Mouse (Mus musculus): ENCODE measurements around the gene Elovl5. TPM values are rescaled to one million over a fixed set of nuclear protein-coding genes. Genes with fewer than 3 reads are reported as not detected.

The Elovl5 gene
- polyA plus RNA-seq, 1 experiment from 2014 or later, result 112 TPM

DNA sequence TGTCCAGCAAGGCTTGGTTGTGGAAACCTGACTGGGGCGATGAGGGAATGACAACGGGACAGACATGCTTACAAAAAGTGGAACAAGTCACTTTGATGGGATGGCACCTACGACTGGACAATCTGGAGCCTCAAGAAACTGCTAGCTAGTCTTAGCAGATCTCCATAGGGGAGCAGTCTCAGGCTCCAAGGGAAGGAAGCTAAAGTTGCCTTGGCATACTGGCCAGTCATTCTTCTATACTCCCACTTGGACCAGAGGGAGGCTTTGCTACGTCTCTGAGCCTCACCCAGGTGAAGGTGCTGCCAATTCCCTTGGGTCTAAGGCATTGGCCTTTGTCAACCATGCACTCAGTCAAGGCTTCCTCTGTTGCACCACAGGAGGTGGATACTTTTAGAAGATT lies 2.5 kb upstream of the Elovl5 start:
- Histone ChIP-seq H3K9ac (ENCODE audit: low read depth, low read length) (no peak overlapping the region), H3K36me3 (ENCODE audit: control insufficient read depth, insufficient read depth, low read length) (no peaks in the 10 kb centered on the region), H3K9me3 (ENCODE audit: control insufficient read depth, low read length) (no peaks in the 10 kb centered on the region), H3K27ac (ENCODE audit: low read depth, low read length) (no peak overlapping the region), H3K4me1 (ENCODE audit: control insufficient read depth, insufficient read depth, low read length) (peaks cover 18% of the 10 kb centered on the region), H3K4me3 (ENCODE audit: low read length) (no peak overlapping the region), H3K27me3 (ENCODE audit: control insufficient read depth, insufficient read depth, low read length) (no peaks in the 10 kb centered on the region), H3K4me2 (replicated peaks; ENCODE audit: low read depth, low read length) (no peak overlapping the region)
- WGBS, result 88% methylated on average over 4 of the region's 4 CpGs
- ATAC-seq (ENCODE audit: low FRiP score, low TSS enrichment), result no peak

GRCm38 (mm10) chr9:77915791-77916190 lies 1.4 kb upstream of the Elovl5 start:
- Histone ChIP-seq H3K9me3 (ENCODE audit: control insufficient read depth, low read length) (no peaks in the 10 kb centered on the region), H3K4me3 (ENCODE audit: low read length) (no peak overlapping the region), H3K27ac (ENCODE audit: low read depth, low read length) (no peak overlapping the region), H3K9ac (ENCODE audit: low read depth, low read length) (no peak overlapping the region), H3K4me2 (replicated peaks; ENCODE audit: low read depth, low read length) (no peak overlapping the region), H3K4me1 (ENCODE audit: control insufficient read depth, insufficient read depth, low read length) (peaks cover 18% of the 10 kb centered on the region), H3K27me3 (ENCODE audit: control insufficient read depth, insufficient read depth, low read length) (no peaks in the 10 kb centered on the region), H3K36me3 (ENCODE audit: control insufficient read depth, insufficient read depth, low read length) (no peaks in the 10 kb centered on the region)
- WGBS, result 50% methylated on average over 4 of the region's 4 CpGs
- no peak for ATAC-seq (ENCODE audit: low FRiP score, low TSS enrichment)

DNA sequence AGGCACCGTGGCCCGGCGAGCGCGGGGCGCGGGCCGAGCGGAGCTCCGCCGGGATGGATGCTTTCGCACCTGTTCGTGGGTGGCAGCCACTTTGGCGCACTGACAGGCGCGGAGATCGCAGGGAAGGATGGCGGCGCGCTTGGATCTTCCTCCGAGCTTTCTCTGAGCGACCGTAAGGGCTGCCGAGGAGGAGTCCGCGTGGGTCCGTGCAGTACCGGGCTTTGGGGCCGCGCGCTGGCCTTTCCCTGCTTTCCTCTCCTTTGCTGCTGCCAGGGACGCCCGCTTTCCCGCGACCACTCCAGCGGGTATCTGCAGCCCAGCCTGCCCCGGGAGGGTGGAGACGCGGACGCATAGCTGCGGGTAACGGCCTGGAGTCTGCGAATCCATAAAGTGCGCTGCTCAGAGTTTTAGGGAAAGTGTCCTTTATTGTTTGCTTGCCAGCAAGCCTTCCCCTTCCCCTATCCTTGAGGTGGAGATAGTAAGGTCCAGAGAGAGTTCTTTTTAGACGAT lies 513 bp downstream of the Elovl5 start:
- H3K4me2 ChIP-seq (replicated peaks; ENCODE audit: low read depth, low read length), result peak overlapping the region; percentile 85
- no peaks in the 10 kb centered on the region for H3K36me3 ChIP-seq (ENCODE audit: control insufficient read depth, insufficient read depth, low read length)
- peak overlapping the region; percentile 92 for H3K4me3 ChIP-seq (ENCODE audit: low read length)
- H3K9ac ChIP-seq (ENCODE audit: low read depth, low read length), result peak overlapping the region; percentile 77
- H3K27me3 ChIP-seq (ENCODE audit: control insufficient read depth, insufficient read depth, low read length), result no peaks in the 10 kb centered on the region
- peak overlapping the region; percentile 74 for H3K27ac ChIP-seq (ENCODE audit: low read depth, low read length)
- WGBS, result under 1% methylated on average over 34 of the region's 45 CpGs
- H3K4me1 ChIP-seq (ENCODE audit: control insufficient read depth, insufficient read depth, low read length), result peaks cover 13% of the 10 kb centered on the region
- no peaks in the 10 kb centered on the region for H3K9me3 ChIP-seq (ENCODE audit: control insufficient read depth, low read length)
- ATAC-seq (ENCODE audit: low FRiP score, low TSS enrichment), result peak; percentile 65

DNA sequence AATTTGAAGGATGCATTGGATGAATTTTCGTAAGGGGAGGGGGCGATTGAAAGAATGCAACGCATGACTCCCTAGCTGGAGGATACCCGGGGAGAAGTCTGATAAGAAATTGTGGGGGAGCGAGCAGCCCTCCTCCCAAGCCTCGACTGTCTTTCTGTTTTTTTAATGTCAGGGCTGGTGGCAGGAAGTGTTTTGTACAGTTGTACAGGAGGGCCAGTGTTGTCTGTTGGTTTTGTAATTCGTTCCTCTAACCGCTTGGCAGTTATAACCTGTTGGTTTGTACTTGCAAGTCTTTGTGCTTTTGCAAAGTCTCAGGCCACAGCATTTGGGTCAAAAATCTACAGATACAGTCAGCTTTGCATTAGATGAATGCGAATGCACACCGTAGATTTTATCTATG lies 1.0 kb downstream of the Elovl5 start:
- Histone ChIP-seq H3K9ac (ENCODE audit: low read depth, low read length) (peak overlapping the region; percentile 77; the same call in 1 of the 2 replicates), H3K27me3 (ENCODE audit: control insufficient read depth, insufficient read depth, low read length) (no peaks in the 10 kb centered on the region), H3K4me3 (ENCODE audit: low read length) (peak overlapping the region; percentile 92), H3K36me3 (ENCODE audit: control insufficient read depth, insufficient read depth, low read length) (no peaks in the 10 kb centered on the region), H3K4me2 (replicated peaks; ENCODE audit: low read depth, low read length) (peak overlapping the region; percentile 85), H3K9me3 (ENCODE audit: control insufficient read depth, low read length) (no peaks in the 10 kb centered on the region), H3K27ac (ENCODE audit: low read depth, low read length) (no peak overlapping the region), H3K4me1 (ENCODE audit: control insufficient read depth, insufficient read depth, low read length) (peaks cover 13% of the 10 kb centered on the region)
- no peak for ATAC-seq (ENCODE audit: low FRiP score, low TSS enrichment)
- 14% methylated on average over 10 of the region's 10 CpGs for WGBS

- Histone ChIP-seq H3K36me3 (ENCODE audit: control insufficient read depth, insufficient read depth, low read length) (no peaks in the 10 kb centered on the region), H3K4me2 (replicated peaks; ENCODE audit: low read depth, low read length) (peak overlapping the region; percentile 85), H3K27ac (ENCODE audit: low read depth, low read length) (no peak overlapping the region), H3K4me1 (ENCODE audit: control insufficient read depth, insufficient read depth, low read length) (peaks cover 17% of the 10 kb centered on the region), H3K4me3 (ENCODE audit: low read length) (peak overlapping the region; percentile 92), H3K27me3 (ENCODE audit: control insufficient read depth, insufficient read depth, low read length) (no peaks in the 10 kb centered on the region), H3K9me3 (ENCODE audit: control insufficient read depth, low read length) (no peaks in the 10 kb centered on the region), H3K9ac (ENCODE audit: low read depth, low read length) (no peak overlapping the region)
- ATAC-seq (ENCODE audit: low FRiP score, low TSS enrichment), result no peak
- WGBS, result 63% methylated on average over 5 of the region's 5 CpGs
These were observed 2.0 kb downstream of the Elovl5 start for GRCm38 (mm10) chr9:77918961-77919670.

DNA sequence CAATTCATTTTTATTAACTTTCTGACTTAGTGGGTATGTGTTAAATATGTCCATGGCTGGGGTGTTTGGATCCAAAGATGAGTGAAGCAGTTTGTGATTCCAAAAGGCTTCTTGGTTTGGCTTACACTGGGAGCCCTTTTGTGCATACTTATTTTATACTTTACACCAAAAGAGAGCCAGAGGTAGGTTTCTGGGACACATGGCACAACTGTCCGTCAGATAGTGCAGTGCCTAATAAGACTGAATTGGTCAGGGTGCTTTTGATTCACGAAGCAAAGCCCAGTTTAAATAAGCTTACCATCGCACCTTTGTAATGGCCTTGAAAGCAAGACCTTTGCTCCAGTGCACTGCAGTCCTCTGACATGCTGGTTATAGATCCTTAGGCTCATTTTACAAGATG lies 3.3 kb downstream of the Elovl5 start:
- WGBS, result 82% methylated on average over 3 of the region's 3 CpGs
- Histone ChIP-seq H3K4me1 (ENCODE audit: control insufficient read depth, insufficient read depth, low read length) (peaks cover 17% of the 10 kb centered on the region), H3K9me3 (ENCODE audit: control insufficient read depth, low read length) (no peaks in the 10 kb centered on the region), H3K9ac (ENCODE audit: low read depth, low read length) (no peak overlapping the region), H3K27me3 (ENCODE audit: control insufficient read depth, insufficient read depth, low read length) (no peaks in the 10 kb centered on the region), H3K4me2 (replicated peaks; ENCODE audit: low read depth, low read length) (no peak overlapping the region), H3K4me3 (ENCODE audit: low read length) (no peak overlapping the region), H3K27ac (ENCODE audit: low read depth, low read length) (no peak overlapping the region), H3K36me3 (ENCODE audit: control insufficient read depth, insufficient read depth, low read length) (no peaks in the 10 kb centered on the region)
- ATAC-seq (ENCODE audit: low FRiP score, low TSS enrichment), result no peak

- Histone ChIP-seq H3K4me2 (replicated peaks; ENCODE audit: low read depth, low read length) (no peak overlapping the region), H3K27ac (ENCODE audit: low read depth, low read length) (no peak overlapping the region), H3K4me3 (ENCODE audit: low read length) (no peak overlapping the region), H3K4me1 (ENCODE audit: control insufficient read depth, insufficient read depth, low read length) (peaks cover 17% of the 10 kb centered on the region), H3K27me3 (ENCODE audit: control insufficient read depth, insufficient read depth, low read length) (no peaks in the 10 kb centered on the region), H3K36me3 (ENCODE audit: control insufficient read depth, insufficient read depth, low read length) (no peaks in the 10 kb centered on the region), H3K9me3 (ENCODE audit: control insufficient read depth, low read length) (no peaks in the 10 kb centered on the region), H3K9ac (ENCODE audit: low read depth, low read length) (no peak overlapping the region)
- ATAC-seq (ENCODE audit: low FRiP score, low TSS enrichment), result no peak
- 80% methylated on average over 16 of the region's 18 CpGs for WGBS
These were observed 4.4 kb downstream of the Elovl5 start for GRCm38 (mm10) chr9:77921366-77922260.

DNA sequence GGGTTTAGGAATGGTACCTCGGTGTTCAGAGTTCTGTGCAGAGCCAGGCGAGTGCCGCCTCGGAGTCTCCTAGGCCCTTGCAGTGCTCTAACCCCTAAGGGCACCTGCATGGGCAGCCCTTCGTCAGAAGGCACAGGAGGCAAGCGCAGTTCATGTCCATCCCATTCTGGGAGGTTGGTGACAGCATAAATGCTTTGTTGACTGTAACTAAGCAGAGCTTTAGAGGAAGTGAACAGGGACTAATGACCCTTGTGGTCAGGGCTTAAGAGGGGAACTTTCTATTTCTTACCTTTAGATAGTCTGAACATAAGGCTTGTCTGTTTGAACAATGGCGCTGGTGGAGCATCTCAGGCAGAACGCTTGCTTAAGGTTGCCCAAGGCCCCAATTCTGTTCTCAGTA lies 6.6 kb downstream of the Elovl5 start:
- Histone ChIP-seq H3K4me1 (ENCODE audit: control insufficient read depth, insufficient read depth, low read length) (peaks cover 17% of the 10 kb centered on the region), H3K9ac (ENCODE audit: low read depth, low read length) (no peak overlapping the region), H3K4me2 (replicated peaks; ENCODE audit: low read depth, low read length) (no peak overlapping the region), H3K27me3 (ENCODE audit: control insufficient read depth, insufficient read depth, low read length) (no peaks in the 10 kb centered on the region), H3K4me3 (ENCODE audit: low read length) (no peak overlapping the region), H3K36me3 (ENCODE audit: control insufficient read depth, insufficient read depth, low read length) (no peaks in the 10 kb centered on the region), H3K9me3 (ENCODE audit: control insufficient read depth, low read length) (no peaks in the 10 kb centered on the region), H3K27ac (ENCODE audit: low read depth, low read length) (no peak overlapping the region)
- WGBS, result 86% methylated on average over 8 of the region's 8 CpGs
- ATAC-seq (ENCODE audit: low FRiP score, low TSS enrichment), result no peak

DNA sequence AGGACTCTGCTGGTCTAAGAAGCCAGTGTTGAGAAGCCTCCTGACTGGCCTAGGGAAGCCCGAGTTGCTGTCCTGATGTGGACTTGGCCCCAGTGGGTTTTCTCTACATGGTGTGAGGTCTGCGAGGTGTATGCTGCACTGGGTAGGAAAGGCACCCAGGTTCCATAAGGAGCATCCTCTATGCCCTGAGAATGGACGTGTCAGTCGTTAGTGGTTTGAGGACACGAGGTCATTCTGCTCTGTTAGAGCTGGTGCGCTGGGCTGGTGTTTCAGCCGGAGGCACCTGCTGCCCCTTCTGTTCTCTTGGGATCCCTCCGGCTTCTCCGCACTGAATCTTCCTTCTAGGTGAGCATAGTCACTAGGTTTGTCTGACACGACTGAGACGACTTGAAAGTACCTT lies 7.0 kb downstream of the Elovl5 start:
- no peak overlapping the region for H3K27ac ChIP-seq (ENCODE audit: low read depth, low read length)
- H3K36me3 ChIP-seq (ENCODE audit: control insufficient read depth, insufficient read depth, low read length), result no peaks in the 10 kb centered on the region
- no peak overlapping the region for H3K4me2 ChIP-seq (replicated peaks; ENCODE audit: low read depth, low read length)
- H3K4me1 ChIP-seq (ENCODE audit: control insufficient read depth, insufficient read depth, low read length), result peaks cover 14% of the 10 kb centered on the region
- no peak overlapping the region for H3K9ac ChIP-seq (ENCODE audit: low read depth, low read length)
- H3K9me3 ChIP-seq (ENCODE audit: control insufficient read depth, low read length), result no peaks in the 10 kb centered on the region
- no peaks in the 10 kb centered on the region for H3K27me3 ChIP-seq (ENCODE audit: control insufficient read depth, insufficient read depth, low read length)
- no peak for ATAC-seq (ENCODE audit: low FRiP score, low TSS enrichment)
- H3K4me3 ChIP-seq (ENCODE audit: low read length), result no peak overlapping the region
- WGBS, result 78% methylated on average over 11 of the region's 11 CpGs
